Comparison of ENCODE assay signal across 9 mouse cellular contexts in genomic region chr5:134986298-134987268, GRCm38 (mm10). TPM values are rescaled to one million over a fixed set of nuclear protein-coding genes. Genes with fewer than 3 reads are reported as not detected.
DNase-seq lines count a peak whose midpoint lies in the region; ATAC-seq and TF ChIP-seq lines count a peak whose summit lies in the region.
"Had no signal": no experiment of that assay in that cellular context is flagged by ENCODE, and none has a peak within 500 bp of the region (broad histone marks: within the 10 kb centered on the region; RNA-seq: fewer than 3 reads in every experiment).

No protein-coding gene starts in this region.

- peak overlapping the region; percentile 94 for H3K4me3 ChIP-seq in liver, adult 2 months (ENCODE audit: insufficient read depth, low read depth, low read length)
- H3K4me3 ChIP-seq in forebrain, embryonic 13.5 days, result peak overlapping the region; percentile 32
- peak overlapping the region; percentile 28 for H3K4me3 ChIP-seq in liver, embryonic 12.5 days
- peak overlapping the region; percentile 22 for H3K4me3 ChIP-seq in neural tube, embryonic 13.5 days

- TF ChIP-seq CTCF in liver, adult 2 months (IDR thresholded peaks at IDR 0.05; ENCODE audit: low read depth, low read length), result peak; percentile 21; the same call in 1 of the 2 replicates

- peak overlapping the region; percentile 51 for H3K4me2 ChIP-seq in forebrain, embryonic 13.5 days
- H3K4me2 ChIP-seq in liver, embryonic 12.5 days, result peak overlapping the region; percentile 51
- H3K4me2 ChIP-seq in neural tube, embryonic 13.5 days, result peak overlapping the region; percentile 47

- peak; percentile 40 for DNase-seq in liver, adult 2 months (ENCODE audit: extremely low read depth, low read depth, low spot score)
- DNase-seq in liver, result no peak
- no peak for DNase-seq in urinary bladder, postnatal 25 days (ENCODE audit: low spot score)
- DNase-seq in urinary bladder, postnatal 10 days (ENCODE audit: low spot score), result no peak
- DNase-seq in T-cell, adult 2 months (ENCODE audit: low spot score), result no peak

- H3K27me3 ChIP-seq in liver, adult 2 months (ENCODE audit: control insufficient read depth, insufficient read depth, low read length), result no peaks in the 10 kb centered on the region
- peaks cover 59% of the 10 kb centered on the region for H3K27me3 ChIP-seq in forebrain, embryonic 13.5 days
- peaks cover 80% of the 10 kb centered on the region for H3K27me3 ChIP-seq in liver, embryonic 12.5 days (replicated peaks)
- H3K27me3 ChIP-seq in neural tube, embryonic 13.5 days, result peaks cover 56% of the 10 kb centered on the region

- 3% methylated on average over 79 of the region's 79 CpGs for WGBS in liver, adult 2 months
- 4% methylated on average over 79 of the region's 79 CpGs for WGBS in forebrain, embryonic 13.5 days
- WGBS in liver, embryonic 12.5 days (ENCODE audit: insufficient replicate concordance), result 6% methylated on average over 79 of the region's 79 CpGs
- WGBS in neural tube, embryonic 13.5 days, result 3% methylated on average over 79 of the region's 79 CpGs

- H3K9ac ChIP-seq in liver, adult 2 months (ENCODE audit: low read depth, low read length), result peak overlapping the region; percentile 85
- H3K9ac ChIP-seq in forebrain, embryonic 13.5 days, result peak overlapping the region; percentile 48
- no peak overlapping the region for H3K9ac ChIP-seq in liver, embryonic 12.5 days
- H3K9ac ChIP-seq in neural tube, embryonic 13.5 days, result peak overlapping the region; percentile 55

- peaks cover 23% of the 10 kb centered on the region for H3K4me1 ChIP-seq in liver, adult 2 months (ENCODE audit: control insufficient read depth, insufficient read depth, low read length)
- H3K4me1 ChIP-seq in forebrain, embryonic 13.5 days, result peaks cover 18% of the 10 kb centered on the region
- peaks cover 19% of the 10 kb centered on the region for H3K4me1 ChIP-seq in liver, embryonic 12.5 days
- peaks cover 23% of the 10 kb centered on the region for H3K4me1 ChIP-seq in neural tube, embryonic 13.5 days (replicated peaks)

- no peaks in the 10 kb centered on the region for H3K9me3 ChIP-seq in forebrain, embryonic 13.5 days (replicated peaks)
- H3K9me3 ChIP-seq in liver, embryonic 12.5 days (replicated peaks), result no peaks in the 10 kb centered on the region
- H3K9me3 ChIP-seq in neural tube, embryonic 13.5 days, result no peaks in the 10 kb centered on the region

- peak; percentile 58; the same call in 1 of the 2 replicates for ATAC-seq in forebrain, embryonic 13.5 days
- ATAC-seq in liver, embryonic 12.5 days, result no peak
- no peak for ATAC-seq in neural tube, embryonic 13.5 days (ENCODE audit: low read depth)

- peaks cover 17% of the 10 kb centered on the region; the same call in 1 of the 2 replicates for H3K79me2 ChIP-seq in liver, adult 2 months (ENCODE audit: control insufficient read depth, insufficient read depth, low read length)

- TF ChIP-seq POLR2A in liver, adult 2 months (IDR thresholded peaks at IDR 0.05; ENCODE audit: extremely low read depth, insufficient read depth, low read length), result no peak

- peak overlapping the region; percentile 84 for H3K27ac ChIP-seq in liver, adult 2 months (replicated peaks; ENCODE audit: insufficient read depth, low read depth, low read length)
- H3K27ac ChIP-seq in forebrain, embryonic 13.5 days, result no peak overlapping the region
- H3K27ac ChIP-seq in liver, embryonic 12.5 days, result no peak overlapping the region
- H3K27ac ChIP-seq in neural tube, embryonic 13.5 days (replicated peaks), result no peak overlapping the region
- H3K27ac ChIP-seq: macrophage had no signal

- H3K36me3 ChIP-seq in liver, adult 2 months (ENCODE audit: control insufficient read depth, insufficient read depth, low read length), result no peaks in the 10 kb centered on the region
- no peaks in the 10 kb centered on the region for H3K36me3 ChIP-seq in forebrain, embryonic 13.5 days (ENCODE audit: poor library complexity, severe bottlenecking)
- no peaks in the 10 kb centered on the region for H3K36me3 ChIP-seq in liver, embryonic 12.5 days
- no peaks in the 10 kb centered on the region for H3K36me3 ChIP-seq in neural tube, embryonic 13.5 days

RNA-seq across cellular contexts. Expression of gene Cldn3, which starts 0.6 kb away (rescaled TPM):
- total RNA-seq in liver, adult 2 months (2014; rRNA removed), result 49.9 and 86.6 TPM in 2 replicates
- 290 and 291 TPM in 2 replicates for polyA plus RNA-seq in liver, adult 2 months (2012; rRNA removed)
- polyA plus RNA-seq in forebrain, embryonic 13.5 days (2015; fragmentation: Nextera tagmentation; extraction: Ambion mirVana), result 2.9 and 3.1 TPM in 2 replicates
- 0.55 and 0.57 TPM in 2 replicates for polyA plus RNA-seq in liver, embryonic 12.5 days (2016; fragmentation: Nextera tagmentation; extraction: Ambion mirVana)
- polyA plus RNA-seq in neural tube, embryonic 13.5 days (2015; fragmentation: Nextera tagmentation; extraction: Ambion mirVana), result 0.81 and 2.4 TPM in 2 replicates
- polyA plus RNA-seq: macrophage had no signal

RNA-seq across cellular contexts. Expression of gene Abhd11, which starts 22.4 kb away (rescaled TPM):
- 35.9 and 38.1 TPM in 2 replicates for total RNA-seq in liver, adult 2 months (2014; rRNA removed)
- 77.6 and 78.8 TPM in 2 replicates for polyA plus RNA-seq in liver, adult 2 months (2012; rRNA removed)
- polyA plus RNA-seq in forebrain, embryonic 13.5 days (2015; fragmentation: Nextera tagmentation; extraction: Ambion mirVana), result 47.9 and 53.4 TPM in 2 replicates
- 39.1 and 45.3 TPM in 2 replicates for polyA plus RNA-seq in liver, embryonic 12.5 days (2016; fragmentation: Nextera tagmentation; extraction: Ambion mirVana)
- 63.6 and 72.2 TPM in 2 replicates for polyA plus RNA-seq in neural tube, embryonic 13.5 days (2015; fragmentation: Nextera tagmentation; extraction: Ambion mirVana)

RNA-seq across cellular contexts. Expression of gene Stx1a, which starts 36.7 kb away (rescaled TPM):
- total RNA-seq in liver, adult 2 months (2014; rRNA removed), result 0.09 and 0.13 TPM in 2 replicates
- 1.1 and 1.3 TPM in 2 replicates for polyA plus RNA-seq in liver, adult 2 months (2012; rRNA removed)
- 34.1 and 38.7 TPM in 2 replicates for polyA plus RNA-seq in forebrain, embryonic 13.5 days (2015; fragmentation: Nextera tagmentation; extraction: Ambion mirVana)
- polyA plus RNA-seq in liver, embryonic 12.5 days (2016; fragmentation: Nextera tagmentation; extraction: Ambion mirVana), result 2.7 and 2.8 TPM in 2 replicates
- 76.8 and 90.9 TPM in 2 replicates for polyA plus RNA-seq in neural tube, embryonic 13.5 days (2015; fragmentation: Nextera tagmentation; extraction: Ambion mirVana)

RNA-seq across cellular contexts. Expression of gene Cldn4, which starts 39.8 kb away (rescaled TPM):
- 0.09 and 0.13 TPM in 2 replicates for total RNA-seq in liver, adult 2 months (2014; rRNA removed)
- polyA plus RNA-seq in liver, adult 2 months (2012; rRNA removed), result 0.09 and 0.36 TPM in 2 replicates
- not detected in 2 replicates for polyA plus RNA-seq in forebrain, embryonic 13.5 days (2015; fragmentation: Nextera tagmentation; extraction: Ambion mirVana)
- 0.28 and 0.49 TPM in 2 replicates for polyA plus RNA-seq in liver, embryonic 12.5 days (2016; fragmentation: Nextera tagmentation; extraction: Ambion mirVana)
- 0.38 and 0.85 TPM in 2 replicates for polyA plus RNA-seq in neural tube, embryonic 13.5 days (2015; fragmentation: Nextera tagmentation; extraction: Ambion mirVana)
- polyA plus RNA-seq: macrophage had no signal

RNA-seq across cellular contexts. Expression of gene Mettl27, which starts 54.4 kb away (rescaled TPM):
- total RNA-seq in liver, adult 2 months (2014; rRNA removed), result 13.5 and 19.1 TPM in 2 replicates
- polyA plus RNA-seq in liver, adult 2 months (2012; rRNA removed), result 17.9 and 30.0 TPM in 2 replicates
- 7.5 and 8.2 TPM in 2 replicates for polyA plus RNA-seq in forebrain, embryonic 13.5 days (2015; fragmentation: Nextera tagmentation; extraction: Ambion mirVana)
- polyA plus RNA-seq in liver, embryonic 12.5 days (2016; fragmentation: Nextera tagmentation; extraction: Ambion mirVana), result 8.5 and 9.8 TPM in 2 replicates
- 8.8 and 9.0 TPM in 2 replicates for polyA plus RNA-seq in neural tube, embryonic 13.5 days (2015; fragmentation: Nextera tagmentation; extraction: Ambion mirVana)

Comparison
In these comparisons a context has a peak if more than half of its experiments do, and no peak if none do; other contexts are left out.
1. RNA of gene Cldn3, which starts 0.6 kb away (polyA plus RNA-seq): 290 to 291 TPM in liver, adult 2 months; 2.9 to 3.1 TPM in forebrain, embryonic 13.5 days, 0.81 to 2.4 TPM in neural tube, embryonic 13.5 days and 0.55 to 0.57 TPM in liver, embryonic 12.5 days; every median in the first group is over 10 times any median in the second.
2. H3K4me3 ChIP-seq: peak in every context shown above with its lines; median percentile 94 in liver, adult 2 months; 32 in forebrain, embryonic 13.5 days; 28 in liver, embryonic 12.5 days; 22 in neural tube, embryonic 13.5 days.
3. Peak in every context shown above with its lines, with median percentiles within 50 percentile points of each other: H3K4me2 ChIP-seq.